Mouse (Mus musculus) limb, embryonic 15.5 days (tissue): Measurements from ENCODE around the gene Elf5. TPM values are rescaled to one million over a fixed set of nuclear protein-coding genes. Genes with fewer than 3 reads are reported as not detected.
A peak's percentile ranks its signal among the peaks of the same experiment; 100 is the strongest.

Experiments used
- ATAC-seq: fragments of 200-750 bp; cut with Nextera tagmentation; 2 replicates; pipeline ENCODE4 v1.8.0; 2017; ENCODE audit warnings: low read depth, moderate TSS enrichment; ENCODE audit not compliant: insufficient number of reproducible peaks, low FRiP score, low TSS enrichment
- H3K27ac ChIP-seq: fragments of 300-500 bp; sonication (generic); 2 replicates; pipeline ENCODE4 v1.5.1; 2015; ENCODE audit warnings: moderate library complexity, mild to moderate bottlenecking, inconsistent platforms
- H3K27me3 ChIP-seq: fragments of 300-500 bp; sonication (generic); 2 replicates; pipeline ENCODE4 v1.6.1; 2015; ENCODE audit warnings: inconsistent platforms
- H3K36me3 ChIP-seq: fragments of 300-500 bp; sonication (generic); 2 replicates; pipeline ENCODE4 v1.6.1; 2015; ENCODE audit warnings: inconsistent platforms
- H3K4me1 ChIP-seq: fragments of 300-500 bp; sonication (generic); 2 replicates; pipeline ENCODE4 v1.6.1; 2015; ENCODE audit warnings: inconsistent platforms
- H3K4me2 ChIP-seq: fragments of 300-500 bp; sonication (generic); 2 replicates; pipeline ENCODE4 v1.6.1; 2015; ENCODE audit warnings: mild to moderate bottlenecking, inconsistent platforms
- H3K4me3 ChIP-seq: fragments of 300-500 bp; sonication (generic); 2 replicates; pipeline ENCODE4 v1.5.1; 2015; ENCODE audit warnings: mild to moderate bottlenecking, inconsistent platforms
- H3K9ac ChIP-seq: fragments of 300-500 bp; sonication (generic); 2 replicates; pipeline ENCODE4 v1.6.1; 2015; ENCODE audit warnings: inconsistent platforms
- H3K9me3 ChIP-seq: fragments of 300-500 bp; sonication (generic); 2 replicates; pipeline ENCODE4 v1.6.1; 2016; ENCODE audit warnings: inconsistent platforms
- WGBS: fragments of 180-500 bp; shearing (Covaris S2); methylation state at CpG from one replicate; pipeline ENCODE4 v1.1.7; 2015; 5-methylcytosine and 5-hydroxymethylcytosine counted together
- polyA plus RNA-seq: library from polyadenylated mRNA; unstranded; fragments of >200 nt; fragmentation: Nextera tagmentation; extraction: Ambion mirVana; gene quantifications from 2 replicates; pipeline ENCODE4 v1.2.1, GENCODE M21; 2015

The Elf5 gene
- polyA plus RNA-seq, 1 experiment from 2014 or later, result 2.8 TPM

DNA sequence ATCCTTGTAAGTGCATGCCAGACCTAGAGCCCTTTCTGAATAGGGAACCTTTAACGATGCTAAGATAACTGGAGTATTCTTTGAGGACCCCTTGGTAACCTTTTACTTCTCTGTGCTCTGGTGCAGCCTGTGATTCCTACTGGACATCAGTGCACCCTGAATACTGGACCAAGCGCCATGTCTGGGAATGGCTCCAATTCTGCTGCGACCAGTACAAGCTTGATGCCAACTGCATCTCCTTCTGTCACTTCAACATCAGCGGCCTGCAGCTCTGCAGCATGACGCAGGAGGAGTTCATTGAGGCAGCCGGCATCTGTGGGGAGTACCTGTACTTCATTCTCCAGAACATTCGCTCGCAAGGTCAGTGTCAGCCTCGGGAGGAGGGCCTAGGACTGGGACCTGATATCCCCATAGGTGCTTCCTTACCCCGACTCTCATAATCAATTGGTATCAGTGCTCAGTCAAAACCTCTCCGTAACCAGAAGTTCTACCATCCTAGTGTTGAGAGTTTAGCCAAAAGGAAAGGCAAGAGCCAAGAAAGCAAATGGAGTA, 27.7 kb downstream of the Elf5 start:
- ATAC-seq, result no peak
- 89% methylated on average over 11 of the region's 11 CpGs for WGBS
- H3K4me3 ChIP-seq, result no peak overlapping the region
- H3K4me2 ChIP-seq, result no peak overlapping the region
- H3K9ac ChIP-seq, result no peak overlapping the region
- no peaks in the 10 kb centered on the region for H3K9me3 ChIP-seq
- peaks cover 13% of the 10 kb centered on the region for H3K4me1 ChIP-seq
- no peaks in the 10 kb centered on the region for H3K36me3 ChIP-seq
- no peak overlapping the region for H3K27ac ChIP-seq
- H3K27me3 ChIP-seq, result no peaks in the 10 kb centered on the region

DNA sequence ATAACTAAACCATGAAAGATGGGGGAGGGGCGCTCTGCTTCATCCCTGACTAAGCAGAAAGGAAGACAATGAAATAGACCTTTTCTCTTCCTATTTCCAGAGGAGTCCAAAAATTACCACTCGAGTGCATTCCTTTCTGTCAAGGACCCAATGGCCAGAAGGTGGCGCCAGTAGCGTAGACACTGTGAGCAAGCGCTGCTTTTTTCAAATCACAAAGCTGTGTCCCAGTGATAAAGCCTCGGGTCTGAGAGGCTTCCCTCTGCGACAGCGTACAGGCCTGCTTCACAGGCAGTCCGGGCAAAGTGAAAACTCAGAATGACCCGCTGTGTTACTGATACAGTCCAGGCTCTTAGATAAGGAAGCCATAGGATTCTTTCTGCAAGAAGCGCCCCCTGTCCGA, 28.2 kb downstream of the Elf5 start:
- H3K4me2 ChIP-seq, result peak overlapping the region; percentile 41
- H3K9me3 ChIP-seq, result no peaks in the 10 kb centered on the region
- ATAC-seq, result no peak
- H3K36me3 ChIP-seq, result no peaks in the 10 kb centered on the region
- H3K4me1 ChIP-seq, result peaks cover 13% of the 10 kb centered on the region
- H3K27ac ChIP-seq, result no peak overlapping the region
- no peaks in the 10 kb centered on the region for H3K27me3 ChIP-seq
- peak overlapping the region; percentile 19 for H3K4me3 ChIP-seq
- no peak overlapping the region for H3K9ac ChIP-seq
- WGBS, result 6% methylated on average over 12 of the region's 12 CpGs

DNA sequence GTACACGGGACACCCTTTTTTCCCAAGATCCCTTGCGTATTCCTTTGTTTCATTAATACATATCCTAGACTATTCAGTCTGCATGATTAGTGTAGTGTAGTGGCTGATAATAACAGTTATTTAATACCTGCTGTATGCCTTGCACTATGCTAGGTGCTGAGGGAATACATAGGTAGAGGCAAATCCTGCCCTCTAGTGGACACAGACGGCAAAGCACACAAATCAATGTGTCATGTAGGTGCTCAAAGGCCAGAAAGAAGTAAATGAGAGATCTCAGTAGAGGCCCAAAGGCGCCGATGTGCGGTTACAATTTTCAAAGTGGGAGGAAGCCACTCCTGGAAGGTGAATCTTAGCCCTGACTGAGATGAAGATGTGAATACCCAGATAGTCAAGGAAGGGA, 34.3 kb downstream of the Elf5 start:
- no peak for ATAC-seq
- H3K4me3 ChIP-seq, result no peak overlapping the region
- H3K27me3 ChIP-seq, result no peaks in the 10 kb centered on the region
- no peak overlapping the region for H3K27ac ChIP-seq
- H3K36me3 ChIP-seq, result no peaks in the 10 kb centered on the region
- H3K4me2 ChIP-seq, result no peak overlapping the region
- WGBS, result 66% methylated on average over 6 of the region's 6 CpGs
- H3K9ac ChIP-seq, result no peak overlapping the region
- H3K9me3 ChIP-seq, result no peaks in the 10 kb centered on the region
- H3K4me1 ChIP-seq, result no peaks in the 10 kb centered on the region

DNA sequence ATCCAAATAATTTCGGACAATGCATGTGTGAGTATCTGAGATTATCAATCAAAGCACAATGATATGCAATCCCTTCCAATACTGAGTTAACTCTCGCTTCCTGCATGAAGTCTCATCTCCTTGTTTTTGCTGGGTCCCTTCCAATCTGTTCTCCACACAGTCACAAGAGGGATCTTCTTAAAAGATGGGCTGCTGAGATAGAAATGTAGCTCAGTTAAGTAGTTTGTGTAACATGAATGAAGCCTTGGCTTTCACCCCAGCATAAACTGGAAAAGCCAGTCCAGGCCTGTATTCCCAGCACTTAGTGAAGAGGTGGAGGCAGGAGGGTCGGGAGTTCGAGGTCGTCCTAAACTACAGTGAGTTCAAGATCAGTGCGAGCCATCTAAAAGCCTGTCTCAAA, 34.8 kb downstream of the Elf5 start:
- H3K36me3 ChIP-seq, result no peaks in the 10 kb centered on the region
- 80% methylated on average over 6 of the region's 6 CpGs for WGBS

DNA sequence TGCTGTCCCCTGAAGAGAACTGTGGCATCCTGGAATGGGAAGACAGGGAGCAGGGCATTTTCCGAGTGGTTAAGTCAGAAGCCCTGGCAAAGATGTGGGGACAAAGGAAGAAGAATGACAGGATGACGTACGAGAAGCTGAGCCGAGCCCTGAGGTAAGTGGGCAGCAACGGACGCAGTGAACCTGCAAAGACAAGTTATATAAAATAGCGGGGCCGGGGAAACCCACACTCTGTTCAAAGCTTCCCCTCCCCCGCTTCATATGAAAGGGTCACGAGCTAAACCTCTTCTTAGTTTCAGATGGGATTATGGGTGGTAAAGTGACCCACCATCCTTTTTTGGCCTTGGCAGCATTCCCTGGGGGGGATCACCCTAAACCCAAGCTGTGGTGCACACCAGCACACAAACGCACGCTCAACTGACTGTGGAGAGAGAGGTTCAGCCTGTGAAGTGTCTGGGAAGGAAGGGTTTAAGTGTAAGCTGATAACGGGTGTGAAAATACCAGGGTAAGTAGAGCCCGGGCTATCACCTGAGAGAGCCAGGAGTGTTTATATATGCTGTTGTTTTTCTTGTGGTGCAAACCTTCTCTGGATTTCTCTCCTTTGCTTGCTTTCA, 37.6 kb downstream of the Elf5 start:
- no peak for ATAC-seq
- no peaks in the 10 kb centered on the region for H3K27me3 ChIP-seq
- H3K27ac ChIP-seq, result no peak overlapping the region
- no peaks in the 10 kb centered on the region for H3K4me1 ChIP-seq
- no peak overlapping the region for H3K4me2 ChIP-seq
- WGBS, result 46% methylated on average over 14 of the region's 14 CpGs
- H3K36me3 ChIP-seq, result peaks cover 15% of the 10 kb centered on the region
- H3K9ac ChIP-seq, result no peak overlapping the region
- no peak overlapping the region for H3K4me3 ChIP-seq
- H3K9me3 ChIP-seq, result no peaks in the 10 kb centered on the region

More for the DNA sequence above, 34.8 kb downstream of the Elf5 start:
- Histone ChIP-seq H3K9me3 (no peaks in the 10 kb centered on the region), H3K4me3 (no peak overlapping the region), H3K4me1 (no peaks in the 10 kb centered on the region), H3K27me3 (no peaks in the 10 kb centered on the region), H3K9ac (no peak overlapping the region), H3K27ac (no peak overlapping the region), H3K4me2 (no peak overlapping the region)
- ATAC-seq, result no peak

DNA sequence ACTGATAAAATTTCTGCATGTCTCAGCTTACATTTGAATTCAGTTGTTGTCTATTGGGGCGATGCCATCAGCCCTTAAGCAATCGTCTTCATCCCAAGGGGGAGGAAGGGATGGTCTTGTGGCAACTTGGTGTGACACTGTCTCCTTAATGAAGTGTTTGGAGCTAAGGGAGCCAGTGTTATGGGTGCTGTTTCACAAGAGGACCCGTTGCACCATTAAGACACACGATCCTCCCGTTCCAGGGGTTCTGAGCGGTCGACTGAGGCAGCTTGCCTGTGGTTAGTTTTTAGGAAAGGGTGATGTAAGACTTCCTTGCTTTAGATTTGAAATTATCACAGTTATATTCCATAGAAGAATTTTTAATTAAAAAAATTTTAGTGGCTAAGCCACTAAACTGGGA, 38.3 kb downstream of the Elf5 start:
- no peak overlapping the region for H3K4me2 ChIP-seq
- no peak overlapping the region for H3K27ac ChIP-seq
- no peak overlapping the region for H3K9ac ChIP-seq
- peaks cover 19% of the 10 kb centered on the region for H3K36me3 ChIP-seq
- H3K4me3 ChIP-seq, result no peak overlapping the region
- H3K9me3 ChIP-seq, result no peaks in the 10 kb centered on the region
- WGBS, result 69% methylated on average over 7 of the region's 7 CpGs
- H3K27me3 ChIP-seq, result no peaks in the 10 kb centered on the region
- H3K4me1 ChIP-seq, result no peaks in the 10 kb centered on the region
- ATAC-seq, result no peak

DNA sequence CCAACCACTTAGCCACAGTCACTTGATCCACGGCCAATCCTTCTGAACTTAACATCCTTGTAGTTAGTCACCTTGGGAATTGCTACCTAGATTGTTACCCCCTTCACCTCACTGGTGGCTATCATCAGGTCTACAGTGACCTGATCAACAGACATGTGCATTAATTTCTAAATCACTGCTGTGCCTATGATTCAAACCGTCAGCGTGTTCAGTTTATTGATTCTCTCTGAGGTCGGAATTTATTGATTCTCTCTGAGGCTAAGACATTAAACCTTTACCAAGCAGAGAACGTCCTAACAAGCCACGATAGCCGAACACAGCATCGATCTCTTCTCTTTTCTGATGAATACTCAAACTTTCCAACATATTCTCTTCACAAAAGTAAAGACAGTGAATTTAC, 38.8 kb downstream of the Elf5 start:
- Histone ChIP-seq H3K27me3 (no peaks in the 10 kb centered on the region), H3K4me1 (no peaks in the 10 kb centered on the region), H3K9me3 (no peaks in the 10 kb centered on the region), H3K4me3 (no peak overlapping the region), H3K4me2 (no peak overlapping the region), H3K36me3 (peaks cover 24% of the 10 kb centered on the region), H3K27ac (no peak overlapping the region), H3K9ac (no peak overlapping the region)
- no peak for ATAC-seq
- 81% methylated on average over 8 of the region's 8 CpGs for WGBS

DNA sequence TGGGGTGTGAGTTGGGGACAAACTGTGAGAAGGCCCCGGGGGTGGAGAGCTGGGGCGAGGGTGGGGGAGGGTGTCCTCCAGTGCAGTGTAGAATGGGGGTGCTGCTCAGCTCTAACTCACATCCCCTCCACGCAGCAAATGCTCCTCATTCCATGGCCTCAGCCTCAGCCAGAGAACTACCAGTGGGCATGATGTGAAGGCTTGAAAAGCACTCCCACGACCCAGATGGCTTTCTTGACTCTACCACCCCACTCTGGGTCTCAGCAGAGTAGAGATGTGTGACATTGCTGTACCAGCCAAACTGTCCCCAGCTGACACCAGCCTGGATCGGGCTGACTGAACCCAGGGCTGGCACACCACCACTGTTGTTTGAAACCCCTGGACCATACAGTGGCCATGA, 41.1 kb downstream of the Elf5 start:
- 82% methylated on average over 5 of the region's 5 CpGs for WGBS
- Histone ChIP-seq H3K4me3 (no peak overlapping the region), H3K4me1 (no peaks in the 10 kb centered on the region), H3K27ac (no peak overlapping the region), H3K9ac (no peak overlapping the region), H3K27me3 (no peaks in the 10 kb centered on the region), H3K9me3 (no peaks in the 10 kb centered on the region), H3K36me3 (peaks cover 36% of the 10 kb centered on the region), H3K4me2 (no peak overlapping the region)
- ATAC-seq, result no peak

DNA sequence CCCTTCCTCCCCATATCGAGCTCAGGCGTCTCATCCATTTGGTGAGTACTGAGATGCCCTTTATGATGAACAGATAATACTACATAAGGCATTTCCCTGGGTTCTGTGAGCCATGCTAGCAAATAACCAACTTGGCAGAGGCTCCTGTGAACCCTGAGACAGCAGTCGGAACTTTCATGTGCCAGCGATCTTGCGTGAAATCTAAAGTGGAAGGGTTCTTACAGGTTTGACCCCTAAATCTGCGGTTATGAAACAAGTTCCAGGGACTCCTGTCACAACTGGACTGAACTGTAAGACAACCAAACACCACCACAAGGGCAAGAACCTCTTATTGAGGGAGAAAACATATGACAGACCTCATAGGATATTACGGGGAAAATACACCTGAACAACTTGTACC, 44.3 kb downstream of the Elf5 start:
- Histone ChIP-seq H3K27ac (no peak overlapping the region), H3K36me3 (peaks cover 57% of the 10 kb centered on the region), H3K4me2 (no peak overlapping the region), H3K9me3 (no peaks in the 10 kb centered on the region), H3K27me3 (no peaks in the 10 kb centered on the region), H3K4me3 (no peak overlapping the region), H3K4me1 (no peaks in the 10 kb centered on the region), H3K9ac (no peak overlapping the region)
- ATAC-seq, result no peak
- WGBS, result 95% methylated on average over 7 of the region's 7 CpGs

DNA sequence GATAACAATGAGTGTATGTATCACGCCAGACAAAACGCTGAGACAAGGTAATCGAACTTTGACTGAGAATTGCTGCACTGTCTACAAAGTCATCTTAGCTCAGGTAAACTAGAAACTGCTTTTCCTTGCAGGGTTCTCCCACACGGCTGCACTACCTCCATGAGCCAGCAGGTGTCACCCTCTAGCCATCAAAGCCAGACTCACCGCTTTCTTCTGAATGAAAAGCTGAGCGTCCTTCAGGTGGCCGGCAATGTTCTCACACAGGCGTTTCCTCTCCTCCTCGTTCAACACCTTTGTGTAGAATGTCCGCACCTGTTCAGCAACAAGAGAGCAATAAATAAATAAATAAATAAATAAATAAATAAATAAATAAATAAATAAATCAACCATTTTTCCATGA, 45.2 kb downstream of the Elf5 start:
- Histone ChIP-seq H3K27ac (no peak overlapping the region), H3K27me3 (no peaks in the 10 kb centered on the region), H3K4me1 (peaks cover 6% of the 10 kb centered on the region), H3K9me3 (no peaks in the 10 kb centered on the region), H3K4me3 (no peak overlapping the region), H3K9ac (no peak overlapping the region), H3K4me2 (no peak overlapping the region), H3K36me3 (peaks cover 57% of the 10 kb centered on the region)
- WGBS, result 17% methylated on average over 10 of the region's 10 CpGs
- ATAC-seq, result no peak

DNA sequence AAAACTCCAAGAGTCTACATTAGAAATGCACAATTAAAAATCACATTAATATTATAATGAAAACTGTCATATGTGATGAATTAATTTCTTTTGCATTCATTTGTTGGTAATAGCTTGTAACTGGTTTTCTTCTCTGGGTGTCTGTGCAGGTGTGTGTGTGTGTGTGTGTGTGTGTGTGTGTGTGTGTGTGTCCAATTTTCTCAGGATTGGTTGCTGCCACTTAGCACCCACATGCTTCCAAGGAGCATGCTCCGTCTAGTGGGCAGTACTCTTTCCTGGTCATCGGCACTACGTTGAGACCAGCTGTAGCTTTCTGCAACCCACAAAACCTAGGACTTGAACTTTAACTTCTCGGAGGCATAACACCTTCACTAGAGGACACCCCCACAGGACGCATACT, 45.6 kb downstream of the Elf5 start:
- Histone ChIP-seq H3K4me3 (no peak overlapping the region), H3K36me3 (peaks cover 57% of the 10 kb centered on the region), H3K4me2 (no peak overlapping the region), H3K9ac (no peak overlapping the region), H3K4me1 (peaks cover 9% of the 10 kb centered on the region), H3K27me3 (no peaks in the 10 kb centered on the region), H3K27ac (no peak overlapping the region), H3K9me3 (no peaks in the 10 kb centered on the region)
- ATAC-seq, result no peak
- WGBS, result 81% methylated on average over 5 of the region's 5 CpGs

DNA sequence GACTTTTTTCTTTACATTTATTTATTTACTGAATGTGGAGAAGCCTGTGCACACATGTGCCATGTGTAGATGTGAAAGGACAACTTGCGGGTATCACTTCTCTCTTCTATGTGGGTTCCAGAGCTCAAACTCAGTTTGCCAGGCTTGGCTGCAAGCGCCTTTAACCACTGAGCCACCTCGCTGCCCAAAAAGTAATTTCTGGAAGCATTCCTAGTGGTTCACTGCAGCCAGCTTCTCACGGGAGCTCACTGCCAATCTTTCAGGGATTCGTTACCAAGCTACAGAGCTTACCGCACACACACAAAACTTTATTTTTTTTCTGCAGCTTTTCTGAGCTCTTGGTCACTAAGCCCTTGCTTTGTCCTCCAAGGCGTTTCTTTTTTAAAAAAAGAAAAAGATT, 46.1 kb downstream of the Elf5 start:
- no peaks in the 10 kb centered on the region for H3K27me3 ChIP-seq
- H3K4me1 ChIP-seq, result peaks cover 11% of the 10 kb centered on the region
- ATAC-seq, result no peak
- no peak overlapping the region for H3K9ac ChIP-seq
- peaks cover 58% of the 10 kb centered on the region for H3K36me3 ChIP-seq
- H3K9me3 ChIP-seq, result no peaks in the 10 kb centered on the region
- 84% methylated on average over 7 of the region's 7 CpGs for WGBS
- H3K4me2 ChIP-seq, result no peak overlapping the region
- H3K27ac ChIP-seq, result no peak overlapping the region
- no peak overlapping the region for H3K4me3 ChIP-seq

DNA sequence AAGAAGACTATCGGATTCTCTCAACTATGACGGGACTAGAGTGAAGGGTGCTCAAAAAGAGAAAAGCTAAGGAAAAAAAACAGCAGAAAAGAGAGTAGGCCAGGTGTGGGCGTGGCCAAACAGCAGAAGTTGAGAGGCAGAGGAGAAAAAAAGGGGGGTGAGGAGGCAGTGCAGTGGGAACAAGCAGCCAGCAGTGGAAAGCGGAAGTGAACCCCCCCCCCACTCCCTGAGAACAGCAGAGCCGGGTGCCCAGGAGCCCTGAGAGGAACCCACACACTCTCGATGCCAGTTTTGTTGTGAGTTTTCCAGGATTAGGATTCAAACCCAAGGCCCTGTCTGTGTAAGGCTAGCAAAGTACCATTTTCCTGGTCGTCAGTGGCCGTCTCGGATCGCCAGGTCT, 47.6 kb downstream of the Elf5 start:
- ATAC-seq, result no peak
- no peak overlapping the region for H3K9ac ChIP-seq
- no peak overlapping the region for H3K4me2 ChIP-seq
- no peak overlapping the region for H3K27ac ChIP-seq
- no peak overlapping the region for H3K4me3 ChIP-seq
- no peaks in the 10 kb centered on the region for H3K9me3 ChIP-seq
- H3K27me3 ChIP-seq, result no peaks in the 10 kb centered on the region
- WGBS, result 88% methylated on average over 10 of the region's 10 CpGs
- peaks cover 56% of the 10 kb centered on the region for H3K36me3 ChIP-seq
- peaks cover 11% of the 10 kb centered on the region for H3K4me1 ChIP-seq
